In the genomic region with DNA sequence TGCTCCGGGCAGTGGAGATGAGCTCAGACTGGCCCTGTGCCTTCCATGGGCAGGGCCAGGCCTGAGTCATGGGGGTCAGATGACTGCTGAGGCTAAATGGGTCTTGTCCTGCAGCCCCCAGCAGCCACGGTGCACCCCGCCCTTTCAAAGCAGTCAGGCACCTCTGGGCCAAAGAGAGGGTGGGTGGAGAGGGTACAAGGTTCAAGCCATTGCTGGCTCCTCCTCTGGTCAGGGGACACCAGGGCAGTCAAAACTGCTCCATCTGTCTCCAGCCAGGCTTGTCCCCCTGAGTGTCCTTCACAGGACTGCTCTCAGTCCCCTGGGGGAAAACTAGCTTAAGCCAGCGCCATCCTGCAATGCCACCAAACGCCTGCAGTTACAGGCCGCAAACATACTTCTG, we compare ENCODE assay signal across 15 mouse cellular contexts. TPM values are rescaled to one million over a fixed set of nuclear protein-coding genes. Genes with fewer than 3 reads are reported as not detected.
DNase-seq lines count a peak whose midpoint lies in the region; ATAC-seq and TF ChIP-seq lines count a peak whose summit lies in the region.
"Had no signal": no experiment of that assay in that cellular context is flagged by ENCODE, and none has a peak within 500 bp of the region (broad histone marks: within the 10 kb centered on the region; RNA-seq: fewer than 3 reads in every experiment).

No protein-coding gene starts in this region.

- H3K4me2 ChIP-seq in liver, embryonic 15.5 days, result no peak overlapping the region
- no peak overlapping the region for H3K4me2 ChIP-seq in forebrain, embryonic 11.5 days (ENCODE audit: low read depth, low read length, severe bottlenecking)
- H3K4me2 ChIP-seq: lung, embryonic 15.5 days had no signal

- no peak for TF ChIP-seq CTCF in gastrocnemius, adult 2 months (IDR thresholded peaks at IDR 0.05)

- H3K9ac ChIP-seq in liver, embryonic 15.5 days, result no peak overlapping the region
- H3K9ac ChIP-seq in forebrain, embryonic 11.5 days (ENCODE audit: low read length), result no peak overlapping the region
- H3K9ac ChIP-seq: lung, embryonic 15.5 days had no signal

- H3K36me3 ChIP-seq in embryonic facial prominence, embryonic 10.5 days (replicated peaks), result no peaks in the 10 kb centered on the region
- no peaks in the 10 kb centered on the region for H3K36me3 ChIP-seq in liver, embryonic 15.5 days (replicated peaks)
- H3K36me3 ChIP-seq in forebrain, embryonic 11.5 days (ENCODE audit: control insufficient read depth, insufficient read depth, low read length), result no peaks in the 10 kb centered on the region
- H3K36me3 ChIP-seq: lung, embryonic 15.5 days had no signal

- H3K9me3 ChIP-seq in embryonic facial prominence, embryonic 10.5 days, result no peaks in the 10 kb centered on the region
- H3K9me3 ChIP-seq in liver, embryonic 15.5 days (replicated peaks), result no peaks in the 10 kb centered on the region
- no peaks in the 10 kb centered on the region for H3K9me3 ChIP-seq in forebrain, embryonic 11.5 days (ENCODE audit: control insufficient read depth, low read length)
- H3K9me3 ChIP-seq: lung, embryonic 15.5 days had no signal

- intact Hi-C loops in gastrocnemius, adult 2 months (cut with DNase I), result no loop called here
- intact Hi-C loops in heart, postnatal 14 days (cut with DNase I), result no loop called here

- H3K4me3 ChIP-seq in gastrocnemius, adult 2 months, result no peak overlapping the region
- H3K4me3 ChIP-seq in embryonic facial prominence, embryonic 10.5 days, result no peak overlapping the region
- no peak overlapping the region for H3K4me3 ChIP-seq in liver, embryonic 15.5 days (replicated peaks)
- no peak overlapping the region for H3K4me3 ChIP-seq in forebrain, embryonic 11.5 days (ENCODE audit: low read depth, low read length)
- H3K4me3 ChIP-seq: erythroblast, embryonic 14.5 days; layer of hippocampus, adult 2 months; lung, embryonic 15.5 days had no signal

- DNase-seq in gastrocnemius, adult 2 months, result peak; percentile 50
- DNase-seq in gastrocnemius, adult 8-10 months (ENCODE audit: low spot score in 2 of 2), result no peak
- DNase-seq in embryonic facial prominence, embryonic 10.5 days (ENCODE audit: low spot score), result no peak
- peak; percentile 70 for DNase-seq in kidney, postnatal 10 days
- no peak for DNase-seq in gastrocnemius, postnatal 4 days (ENCODE audit: low spot score in 2 of 2)
- no peak for DNase-seq in forebrain, embryonic 11.5 days (ENCODE audit: low spot score)
- DNase-seq in heart, postnatal 14 days, result no peak
- DNase-seq: adrenal gland, postnatal 36 days had no signal

- no peak overlapping the region for H3K27ac ChIP-seq in gastrocnemius, adult 2 months
- H3K27ac ChIP-seq in embryonic facial prominence, embryonic 10.5 days (replicated peaks), result 0 out of 2 replicates have a peak overlapping the region, but pooled peaks have one; percentile 14
- H3K27ac ChIP-seq in liver, embryonic 15.5 days (replicated peaks), result peak overlapping the region; percentile 70
- H3K27ac ChIP-seq in forebrain, embryonic 11.5 days (ENCODE audit: low read depth, low read length), result no peak overlapping the region
- H3K27ac ChIP-seq: layer of hippocampus, adult 2 months; lung, embryonic 15.5 days had no signal

- WGBS in embryonic facial prominence, embryonic 10.5 days, result 74% methylated on average over 6 of the region's 6 CpGs
- WGBS in liver, embryonic 15.5 days (ENCODE audit: insufficient replicate concordance), result 61% methylated on average over 6 of the region's 6 CpGs
- WGBS in forebrain, embryonic 11.5 days, result 81% methylated on average over 6 of the region's 6 CpGs

- peaks cover 20% of the 10 kb centered on the region; the same call in 1 of the 2 replicates for H3K27me3 ChIP-seq in embryonic facial prominence, embryonic 10.5 days (replicated peaks; ENCODE audit: low read depth, poor library complexity, severe bottlenecking)
- peaks cover 21% of the 10 kb centered on the region for H3K27me3 ChIP-seq in liver, embryonic 15.5 days
- H3K27me3 ChIP-seq in forebrain, embryonic 11.5 days (ENCODE audit: control insufficient read depth, insufficient read depth, low read length), result no peaks in the 10 kb centered on the region
- H3K27me3 ChIP-seq: lung, embryonic 15.5 days had no signal

- ATAC-seq in liver, embryonic 15.5 days (ENCODE audit: insufficient read depth), result peak; percentile 65
- ATAC-seq in forebrain, embryonic 11.5 days (replicated peaks; ENCODE audit: low FRiP score), result no peak

- H3K4me1 ChIP-seq in embryonic facial prominence, embryonic 10.5 days, result peaks cover 26% of the 10 kb centered on the region
- peaks cover 11% of the 10 kb centered on the region for H3K4me1 ChIP-seq in liver, embryonic 15.5 days (replicated peaks)
- 0 out of 2 replicates have a peak, but pooled peaks cover 2% of the 10 kb centered on the region for H3K4me1 ChIP-seq in forebrain, embryonic 11.5 days (replicated peaks; ENCODE audit: control insufficient read depth, insufficient read depth, low read length)

RNA-seq across cellular contexts. Expression of a gene that starts 9.2 kb away (rescaled TPM):
- total RNA-seq in gastrocnemius, adult 2 months (2021), result not detected
- total RNA-seq in gastrocnemius, adult 8-10 months (2022), result not detected
- 0.16 TPM in 1 of 2 replicates, not detected in the other for polyA plus RNA-seq in embryonic facial prominence, embryonic 10.5 days (2016; fragmentation: Nextera tagmentation; extraction: Ambion mirVana)
- polyA plus RNA-seq in liver, embryonic 15.5 days (2015; fragmentation: Nextera tagmentation; extraction: Ambion mirVana), result not detected in 2 replicates
- not detected for total RNA-seq in gastrocnemius, postnatal 4 days (2021)
- polyA plus RNA-seq in forebrain, embryonic 11.5 days (2014; fragmentation: Nextera tagmentation; extraction: Ambion mirVana), result 0.29 TPM in 1 of 2 replicates, not detected in the other
- not detected for total RNA-seq in heart, postnatal 14 days (2021)
- total RNA-seq: adrenal gland, postnatal 36 days; heart, adult 8-10 months; layer of hippocampus, adult 2 months; left cerebral cortex, postnatal 14 days had no signal
- polyA plus RNA-seq: erythroblast, embryonic 14.5 days; lung, embryonic 15.5 days; urinary bladder, adult 2 months had no signal

RNA-seq across cellular contexts. Expression of a gene that starts 57.9 kb away (rescaled TPM):
- 10 to 100 TPM; 21.5 to 23.9 TPM for total RNA-seq in gastrocnemius, adult 2 months (2021)
- 10 to 100 TPM; 19.8 to 28.9 (median 24.2) TPM for total RNA-seq in gastrocnemius, adult 8-10 months (2022)
- polyA plus RNA-seq in embryonic facial prominence, embryonic 10.5 days (2016; fragmentation: Nextera tagmentation; extraction: Ambion mirVana), result 84.2 and 96.8 TPM in 2 replicates
- 30.6 and 30.8 TPM in 2 replicates for polyA plus RNA-seq in liver, embryonic 15.5 days (2015; fragmentation: Nextera tagmentation; extraction: Ambion mirVana)
- total RNA-seq in gastrocnemius, postnatal 4 days (2021), result 10 to 100 TPM; 44.2 to 44.4 TPM
- polyA plus RNA-seq in forebrain, embryonic 11.5 days (2014; fragmentation: Nextera tagmentation; extraction: Ambion mirVana), result 85.3 and 94.0 TPM in 2 replicates
- 10 to 100 TPM; 30.6 to 32.2 TPM for total RNA-seq in heart, postnatal 14 days (2021)

Comparison
In these comparisons a context has a peak if more than half of its experiments do, and no peak if none do; other contexts are left out.
1. DNase-seq: peak in gastrocnemius, adult 2 months (single experiment) and kidney, postnatal 10 days (single experiment); none in gastrocnemius, adult 8-10 months (0 of 2), embryonic facial prominence, embryonic 10.5 days (single experiment), gastrocnemius, postnatal 4 days (0 of 2), forebrain, embryonic 11.5 days (single experiment) and heart, postnatal 14 days (0 of 2).
2. H3K27ac ChIP-seq: peak in embryonic facial prominence, embryonic 10.5 days (single experiment) and liver, embryonic 15.5 days (single experiment); none in gastrocnemius, adult 2 months (single experiment) and forebrain, embryonic 11.5 days (single experiment).